Comparison of ENCODE assay signal across 23 mouse cellular contexts in the genomic region with DNA sequence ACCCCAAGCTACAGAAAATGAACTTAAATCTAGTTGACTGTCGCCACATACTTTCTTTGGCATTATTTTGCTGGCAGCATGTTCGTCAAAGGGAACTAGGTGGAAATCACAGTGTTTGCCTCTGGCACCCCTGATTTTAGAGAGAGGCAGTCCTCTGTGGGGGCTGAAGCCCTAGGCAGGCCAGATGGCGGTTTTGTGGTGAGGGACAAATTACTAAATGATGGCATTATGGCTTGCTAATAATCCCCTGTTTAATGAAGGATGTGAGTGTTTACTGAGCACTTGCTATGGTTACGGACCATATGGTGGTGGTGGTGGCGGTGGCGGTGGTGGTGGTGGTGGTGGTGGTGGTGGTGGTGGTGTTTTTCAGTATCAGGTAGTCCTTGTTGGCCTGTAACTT. TPM values are rescaled to one million over a fixed set of nuclear protein-coding genes. Genes with fewer than 3 reads are reported as not detected.
DNase-seq lines count a peak whose midpoint lies in the region; ATAC-seq and TF ChIP-seq lines count a peak whose summit lies in the region.
"Had no signal": no experiment of that assay in that cellular context is flagged by ENCODE, and none has a peak within 500 bp of the region (broad histone marks: within the 10 kb centered on the region; RNA-seq: fewer than 3 reads in every experiment).

No protein-coding gene starts in this region.

- no peak overlapping the region for H3K9ac ChIP-seq in midbrain, embryonic 13.5 days (replicated peaks)
- no peak overlapping the region for H3K9ac ChIP-seq in midbrain, embryonic 14.5 days (replicated peaks; ENCODE audit: low read length)
- H3K9ac ChIP-seq: heart, embryonic 12.5 days; heart, embryonic 15.5 days; hindbrain, embryonic 15.5 days had no signal

- TF ChIP-seq CTCF in gastrocnemius, adult 2 months (IDR thresholded peaks at IDR 0.05), result no peak

- peaks cover 63% of the 10 kb centered on the region for H3K36me3 ChIP-seq in midbrain, embryonic 13.5 days
- peaks cover 75% of the 10 kb centered on the region for H3K36me3 ChIP-seq in midbrain, embryonic 14.5 days (ENCODE audit: control insufficient read depth, insufficient read depth, low read length)

- intact Hi-C loops in gastrocnemius, adult 2 months (cut with DNase I), result no loop called here
- intact Hi-C loops in left cerebral cortex, postnatal 25 days (cut with DNase I), result no loop called here

- no peaks in the 10 kb centered on the region for H3K9me3 ChIP-seq in midbrain, embryonic 13.5 days
- H3K9me3 ChIP-seq in midbrain, embryonic 14.5 days (ENCODE audit: control insufficient read depth, low read length), result no peaks in the 10 kb centered on the region
- H3K9me3 ChIP-seq: forebrain, embryonic 10.5 days; forebrain, embryonic 13.5 days; G1E; heart, embryonic 12.5 days; heart, embryonic 15.5 days; hindbrain, embryonic 15.5 days had no signal

- H3K4me2 ChIP-seq in midbrain, embryonic 13.5 days (replicated peaks), result no peak overlapping the region
- no peak overlapping the region for H3K4me2 ChIP-seq in midbrain, embryonic 14.5 days (ENCODE audit: low read length)
- H3K4me2 ChIP-seq: forebrain, embryonic 13.5 days; heart, embryonic 12.5 days; heart, embryonic 15.5 days; hindbrain, embryonic 15.5 days had no signal

- no peaks in the 10 kb centered on the region for H3K27me3 ChIP-seq in midbrain, embryonic 13.5 days
- no peaks in the 10 kb centered on the region for H3K27me3 ChIP-seq in midbrain, embryonic 14.5 days (ENCODE audit: control insufficient read depth, insufficient read depth, low read length)
- H3K27me3 ChIP-seq: CH12.LX; forebrain, embryonic 13.5 days; heart, embryonic 12.5 days; heart, embryonic 15.5 days; hindbrain, embryonic 15.5 days; Patski had no signal

- 85% methylated on average over 6 of the region's 6 CpGs for WGBS in midbrain, embryonic 13.5 days
- WGBS in midbrain, embryonic 14.5 days, result 82% methylated on average over 6 of the region's 6 CpGs

- DNase-seq in gastrocnemius, adult 2 months, result no peak
- DNase-seq in gastrocnemius, adult 18-20 months (ENCODE audit: low spot score), result no peak
- peak; percentile 36 for DNase-seq in layer of hippocampus, adult 9-11 months
- no peak for DNase-seq in layer of hippocampus, adult 11-12 months (ENCODE audit: low spot score)
- no peak for DNase-seq in midbrain, embryonic 14.5 days
- no peak for DNase-seq in left cerebral cortex, postnatal 25 days (ENCODE audit: low spot score in 2 of 2)
- DNase-seq: adrenal gland, postnatal 36 days; B cell, adult 2 months; cerebellum, adult 11 months; cerebellum, adult 9-10 months; heart, adult 18-20 months; heart, postnatal 10 days; heart, postnatal 36 days had no signal

- no peak overlapping the region for H3K4me3 ChIP-seq in gastrocnemius, adult 2 months
- no peak overlapping the region for H3K4me3 ChIP-seq in midbrain, embryonic 13.5 days (replicated peaks)
- H3K4me3 ChIP-seq in midbrain, embryonic 14.5 days (replicated peaks; ENCODE audit: low read depth, low read length), result no peak overlapping the region
- H3K4me3 ChIP-seq: forebrain, embryonic 10.5 days; forebrain, embryonic 13.5 days; heart, embryonic 12.5 days; heart, embryonic 15.5 days; hindbrain, embryonic 15.5 days had no signal

- H3K27ac ChIP-seq in gastrocnemius, adult 2 months, result peak overlapping the region; percentile 65
- 0 out of 2 replicates have a peak overlapping the region, but pooled peaks have one; percentile 45 for H3K27ac ChIP-seq in midbrain, embryonic 13.5 days
- no peak overlapping the region for H3K27ac ChIP-seq in midbrain, embryonic 14.5 days (replicated peaks; ENCODE audit: low read depth, low read length)
- H3K27ac ChIP-seq: forebrain, embryonic 10.5 days; forebrain, embryonic 13.5 days; heart, embryonic 15.5 days; hindbrain, embryonic 15.5 days had no signal

- no peak for ATAC-seq in midbrain, embryonic 13.5 days
- no peak for ATAC-seq in midbrain, embryonic 14.5 days (ENCODE audit: low FRiP score, low TSS enrichment)
- ATAC-seq: forebrain, embryonic 13.5 days; forebrain, embryonic 16.5 days; Patski had no signal

- H3K4me1 ChIP-seq in midbrain, embryonic 13.5 days (replicated peaks), result peaks cover 90% of the 10 kb centered on the region
- peaks cover 31% of the 10 kb centered on the region for H3K4me1 ChIP-seq in midbrain, embryonic 14.5 days (ENCODE audit: control insufficient read depth, insufficient read depth, low read length)

RNA-seq across cellular contexts. Expression of a gene that starts 16.5 kb away (rescaled TPM):
- total RNA-seq in gastrocnemius, adult 2 months (2021), result 10 to 100 TPM; 23.7 to 30.0 TPM
- total RNA-seq in gastrocnemius, adult 18-20 months (2021), result 10 to 100 TPM; 20.5 to 25.5 TPM
- 192 and 229 TPM in 2 replicates for polyA plus RNA-seq in midbrain, embryonic 13.5 days (2015; fragmentation: Nextera tagmentation; extraction: Ambion mirVana)
- polyA plus RNA-seq in midbrain, embryonic 14.5 days (2014; fragmentation: Nextera tagmentation; extraction: Ambion mirVana), result 147 and 187 TPM in 2 replicates
- total RNA-seq in left cerebral cortex, postnatal 25 days (2021), result 100 to 1,000 TPM; 138 to 157 TPM

Comparison
In these comparisons a context has a peak if more than half of its experiments do, and no peak if none do; other contexts are left out.
1. RNA of a gene that starts 16.5 kb away (total RNA-seq): 138 to 157 TPM in left cerebral cortex, postnatal 25 days; 23.7 to 30.0 TPM in gastrocnemius, adult 2 months and 20.5 to 25.5 TPM in gastrocnemius, adult 18-20 months; every median in the first group is over 4 times any median in the second.